Mouse (Mus musculus): Measurements from ENCODE around the gene Ep300. TPM values are rescaled to one million over a fixed set of nuclear protein-coding genes. Genes with fewer than 3 reads are reported as not detected.
"Not testable (repeated sequence)": the region's sequence is repeated elsewhere in the genome, so short reads cannot be mapped to it uniquely, and the experiment has no call there.

Ep300 gene
- polyA plus RNA-seq, 1 experiment from 2014 or later = 25.7 TPM

DNA sequence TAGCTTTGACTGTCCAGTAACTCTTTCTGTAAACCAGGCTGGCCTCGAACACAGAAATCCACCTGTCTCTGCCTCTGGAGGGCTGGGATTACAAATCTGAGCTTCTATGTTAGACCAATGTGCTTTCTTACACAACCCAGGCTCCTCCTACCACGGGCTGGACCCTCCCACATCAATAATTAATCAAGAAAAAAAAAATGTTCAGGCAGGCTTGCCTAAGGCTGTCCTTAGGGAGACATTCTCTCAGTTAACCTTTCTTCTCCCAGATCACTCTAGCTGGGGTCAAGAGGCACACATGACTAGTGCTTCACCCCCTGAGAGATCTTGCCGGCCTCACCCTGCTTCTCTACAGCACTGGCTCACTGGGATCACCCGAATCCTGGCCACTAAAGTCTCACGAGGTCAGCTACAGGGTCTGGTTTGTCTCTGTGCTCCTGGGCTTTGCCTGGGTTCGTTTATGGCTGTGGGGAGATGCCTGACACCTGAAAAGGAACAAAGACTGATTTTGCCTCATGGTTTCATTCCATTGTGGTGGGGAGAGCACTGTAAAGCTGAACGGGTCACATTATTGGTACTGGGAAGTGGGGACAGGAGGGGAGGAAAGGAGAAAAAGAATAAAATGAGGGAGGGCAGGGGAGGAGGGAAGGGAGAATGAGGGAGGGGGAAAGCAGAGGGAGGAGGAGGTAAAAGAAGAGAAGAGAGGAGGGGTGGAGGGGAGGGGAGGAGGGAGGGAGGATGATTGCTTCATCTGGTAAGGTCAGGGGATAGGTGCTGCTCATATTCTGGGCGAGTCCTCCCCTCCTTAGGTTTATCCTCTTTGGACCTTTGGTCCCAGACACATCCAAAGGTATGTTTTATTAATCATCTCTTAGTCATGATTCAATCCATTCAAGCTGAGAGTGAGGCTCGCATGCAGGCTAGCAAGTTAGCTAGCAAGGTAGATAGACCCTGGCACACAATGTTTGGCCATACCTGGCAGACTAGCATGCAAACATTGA is 22.4 kb upstream of the Ep300 start:
- no peak for ATAC-seq (replicated peaks)
- Histone ChIP-seq H3K4me1 (no peaks in the 10 kb centered on the region), H3K9ac (no peak overlapping the region), H3K4me2 (no peak overlapping the region), H3K27ac (peak overlapping the region; percentile 48; the same call in 1 of the 2 replicates), H3K4me3 (no peak overlapping the region), H3K36me3 (replicated peaks) (no peaks in the 10 kb centered on the region), H3K9me3 (no peaks in the 10 kb centered on the region), H3K27me3 (replicated peaks) (no peaks in the 10 kb centered on the region)
- 43% methylated on average over 9 of the region's 9 CpGs for WGBS

DNA sequence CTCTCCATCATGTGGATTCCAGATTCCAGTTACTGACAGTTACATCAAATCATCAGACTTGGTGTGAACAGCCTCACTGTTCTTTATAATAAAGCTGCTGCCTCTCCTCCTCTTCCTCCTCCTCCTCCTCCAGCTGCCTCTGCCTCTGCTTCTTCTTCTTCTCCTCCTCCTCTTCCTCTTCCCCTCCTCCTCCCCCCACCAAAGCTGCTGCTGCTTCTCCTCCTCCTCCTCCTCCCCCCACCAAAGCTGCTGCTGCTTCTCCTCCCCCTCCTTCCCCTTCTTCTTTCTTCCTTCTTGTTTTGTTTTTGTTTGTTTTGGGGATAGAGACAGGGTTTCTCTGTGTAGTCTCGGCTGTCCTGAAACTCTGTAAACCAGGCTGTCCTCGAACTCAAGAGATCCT is 17.1 kb upstream of the Ep300 start:
- Histone ChIP-seq H3K4me3 (no peak overlapping the region), H3K27ac (no peak overlapping the region), H3K27me3 (replicated peaks) (no peaks in the 10 kb centered on the region), H3K9me3 (no peaks in the 10 kb centered on the region), H3K9ac (no peak overlapping the region), H3K4me1 (no peaks in the 10 kb centered on the region), H3K36me3 (replicated peaks) (no peaks in the 10 kb centered on the region), H3K4me2 (no peak overlapping the region)
- 38% methylated on average over 2 of the region's 2 CpGs for WGBS
- no peak for ATAC-seq (replicated peaks)

DNA sequence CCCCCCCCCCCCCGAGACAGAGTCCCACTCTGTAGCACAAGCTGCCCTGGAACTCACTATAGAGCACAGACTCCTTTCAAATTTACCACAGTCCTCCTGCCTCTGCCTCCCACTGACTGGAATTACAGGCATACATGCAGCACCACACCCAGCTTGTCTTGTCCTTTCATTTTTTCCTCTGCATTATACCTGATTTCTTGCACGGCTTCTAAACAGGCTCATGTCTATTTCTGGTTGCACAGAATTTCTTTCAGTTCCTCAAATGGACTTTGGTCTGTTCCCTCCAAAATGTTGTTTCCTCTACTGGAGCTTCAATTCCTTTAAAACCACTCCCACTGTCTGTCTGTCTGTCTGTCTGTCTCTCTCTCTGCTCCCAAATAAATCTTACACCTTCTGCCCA is 16.6 kb upstream of the Ep300 start:
- WGBS = 90% methylated on average over 1 of the region's 2 CpGs
- no peak overlapping the region for H3K27ac ChIP-seq
- no peak overlapping the region for H3K4me3 ChIP-seq
- no peak overlapping the region for H3K4me2 ChIP-seq
- no peaks in the 10 kb centered on the region for H3K9me3 ChIP-seq
- no peaks in the 10 kb centered on the region for H3K4me1 ChIP-seq
- H3K27me3 ChIP-seq (replicated peaks) = no peaks in the 10 kb centered on the region
- H3K36me3 ChIP-seq (replicated peaks) = no peaks in the 10 kb centered on the region
- no peak overlapping the region for H3K9ac ChIP-seq
- no peak for ATAC-seq (replicated peaks)

DNA sequence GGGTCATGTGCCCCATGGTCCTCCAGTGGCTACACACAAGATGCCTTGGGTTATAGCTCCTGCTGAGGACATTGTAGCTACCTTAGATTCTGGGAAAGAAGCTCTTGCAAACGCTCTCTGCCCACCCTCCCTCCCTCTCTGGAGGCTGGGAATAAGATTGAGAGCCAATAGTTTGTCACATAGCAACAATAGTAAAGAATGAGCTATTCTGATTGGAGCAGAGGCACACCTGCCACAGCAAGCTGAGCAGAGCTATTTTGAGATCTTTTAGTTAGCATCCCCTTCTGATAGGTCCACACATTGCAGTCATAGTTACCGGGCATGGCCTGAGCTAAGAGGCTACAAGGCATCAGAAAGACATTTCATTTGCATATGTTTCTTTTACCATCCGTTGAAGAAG is 8.2 kb upstream of the Ep300 start:
- Histone ChIP-seq H3K9ac (no peak overlapping the region), H3K9me3 (no peaks in the 10 kb centered on the region), H3K27me3 (replicated peaks) (no peaks in the 10 kb centered on the region), H3K4me2 (no peak overlapping the region), H3K4me1 (no peaks in the 10 kb centered on the region), H3K4me3 (no peak overlapping the region), H3K36me3 (replicated peaks) (no peaks in the 10 kb centered on the region), H3K27ac (no peak overlapping the region)
- 11% methylated on average over 3 of the region's 3 CpGs for WGBS
- ATAC-seq (replicated peaks) = peak; percentile 75

DNA sequence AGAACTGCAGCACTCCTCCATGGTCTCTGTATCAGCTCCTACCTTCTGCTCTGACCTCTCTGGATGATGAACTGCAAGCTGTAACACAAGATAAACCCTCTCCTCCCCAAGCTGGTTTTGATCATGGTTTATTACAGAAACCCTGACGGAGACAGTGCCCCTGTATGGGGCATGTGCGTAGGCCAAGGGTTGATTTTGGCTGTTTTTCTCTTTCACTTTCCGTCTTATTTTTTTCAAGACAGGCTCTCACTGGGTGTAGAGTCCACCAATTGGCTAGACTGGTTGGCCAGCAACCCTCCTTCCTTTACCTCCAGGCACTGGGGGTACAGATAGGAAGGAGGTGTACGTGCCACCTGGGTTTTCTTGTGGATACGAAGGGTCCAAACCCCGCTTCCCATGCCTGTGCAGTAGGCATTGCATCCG is 7.4 kb upstream of the Ep300 start:
- Histone ChIP-seq H3K36me3 (replicated peaks) (no peaks in the 10 kb centered on the region), H3K27ac (no peak overlapping the region), H3K9me3 (no peaks in the 10 kb centered on the region), H3K4me1 (no peaks in the 10 kb centered on the region), H3K4me3 (no peak overlapping the region), H3K27me3 (replicated peaks) (no peaks in the 10 kb centered on the region), H3K4me2 (no peak overlapping the region), H3K9ac (no peak overlapping the region)
- ATAC-seq (replicated peaks) = no peak
- 98% methylated on average over 7 of the region's 7 CpGs for WGBS

DNA sequence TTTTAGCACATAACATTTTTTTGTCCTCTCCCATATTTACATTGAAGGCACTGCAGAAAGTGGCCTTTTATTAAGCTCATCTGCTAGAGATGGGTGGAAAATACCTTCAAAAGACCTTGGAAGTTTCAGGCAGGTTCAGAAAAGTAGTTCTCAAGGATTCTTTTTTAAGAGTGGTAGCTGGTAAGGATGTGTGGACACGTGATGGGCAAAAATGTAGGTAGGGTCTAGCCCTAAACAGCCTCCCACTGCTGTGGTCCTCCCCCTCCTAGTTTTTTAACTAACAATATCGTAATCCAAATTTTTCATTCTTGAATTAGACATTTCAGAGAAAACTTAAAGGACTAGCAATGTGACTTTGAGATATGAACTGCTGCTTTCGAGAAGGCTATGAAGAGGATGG is 685 bp upstream of the Ep300 start:
- WGBS = 12% methylated on average over 3 of the region's 3 CpGs

DNA sequence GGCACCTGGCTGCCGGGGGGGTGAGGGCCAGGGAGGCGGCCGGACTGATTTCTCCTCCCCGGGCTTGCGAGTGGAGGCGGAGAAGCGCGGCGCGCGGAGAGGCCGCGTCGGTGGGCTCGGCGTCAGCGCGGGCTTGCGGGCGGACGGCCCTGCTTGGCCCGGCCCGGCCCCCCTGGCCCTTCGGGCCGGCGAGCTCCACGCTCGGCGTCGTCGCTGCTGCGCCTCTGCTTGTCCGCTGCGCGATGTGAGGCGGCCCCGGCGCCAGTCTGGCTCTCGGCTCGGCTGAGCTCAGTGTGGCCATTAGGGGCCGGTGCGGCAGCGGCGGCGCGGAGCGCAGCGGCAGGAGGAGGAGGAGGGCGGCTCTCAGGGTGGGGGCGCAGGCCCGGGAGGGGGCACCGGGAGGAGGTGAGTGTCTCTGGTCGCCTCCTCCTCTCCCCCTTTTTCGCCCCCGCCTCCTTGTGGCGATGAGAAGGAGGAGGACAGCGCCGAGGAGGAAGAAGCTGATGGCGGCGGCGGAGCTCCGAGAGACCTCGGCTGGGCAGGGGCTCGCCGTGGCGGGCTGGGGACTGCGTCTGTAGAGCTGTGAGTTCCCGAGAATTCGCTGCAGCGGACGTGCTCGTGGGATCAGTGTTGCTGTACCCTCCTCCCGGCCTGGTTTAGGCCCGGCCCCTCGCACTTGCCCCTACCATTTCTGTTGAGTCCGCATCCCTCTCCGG is 753 bp downstream of the Ep300 start:
- H3K4me1 ChIP-seq = peaks cover 30% of the 10 kb centered on the region
- under 1% methylated on average over 46 of the region's 77 CpGs for WGBS
- no peaks in the 10 kb centered on the region for H3K27me3 ChIP-seq (replicated peaks)
- H3K9ac ChIP-seq = peak overlapping the region; percentile 100
- peak overlapping the region; percentile 59 for H3K4me2 ChIP-seq
- no peaks in the 10 kb centered on the region for H3K9me3 ChIP-seq
- H3K27ac ChIP-seq = peak overlapping the region; percentile 100
- ATAC-seq (replicated peaks) = peak; percentile 70
- H3K36me3 ChIP-seq (replicated peaks) = no peaks in the 10 kb centered on the region
- H3K4me3 ChIP-seq = peak overlapping the region; percentile 100

More for the DNA sequence above, 685 bp upstream of the Ep300 start:
- Histone ChIP-seq H3K9me3 (no peaks in the 10 kb centered on the region), H3K27me3 (replicated peaks) (no peaks in the 10 kb centered on the region), H3K36me3 (replicated peaks) (no peaks in the 10 kb centered on the region), H3K4me1 (peaks cover 23% of the 10 kb centered on the region), H3K4me3 (peak overlapping the region; percentile 100), H3K27ac (peak overlapping the region; percentile 100), H3K9ac (peak overlapping the region; percentile 54), H3K4me2 (peak overlapping the region; percentile 53)
- no peak for ATAC-seq (replicated peaks)

DNA sequence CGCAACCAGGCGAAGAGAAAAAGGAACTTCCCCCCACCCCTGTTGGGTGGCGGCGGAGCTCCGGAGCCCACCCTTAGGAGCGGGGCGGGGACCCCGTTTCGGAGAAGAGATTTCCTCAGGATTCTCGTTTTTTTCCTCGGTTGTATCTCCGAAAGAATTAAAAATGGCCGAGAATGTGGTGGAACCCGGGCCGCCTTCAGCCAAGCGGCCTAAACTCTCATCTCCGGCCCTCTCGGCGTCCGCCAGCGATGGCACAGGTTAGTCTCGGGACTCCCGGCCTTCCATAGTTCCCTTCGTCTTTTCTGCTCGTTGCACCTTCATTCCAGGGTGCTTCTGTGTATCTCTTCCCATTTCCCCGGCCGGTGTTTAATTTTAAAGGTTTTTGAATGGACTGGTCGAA is 1.3 kb downstream of the Ep300 start:
- peak overlapping the region; percentile 59 for H3K4me2 ChIP-seq
- H3K4me3 ChIP-seq = peak overlapping the region; percentile 100
- H3K9me3 ChIP-seq = no peaks in the 10 kb centered on the region
- peaks cover 30% of the 10 kb centered on the region for H3K4me1 ChIP-seq
- H3K27me3 ChIP-seq (replicated peaks) = no peaks in the 10 kb centered on the region
- H3K9ac ChIP-seq = peak overlapping the region; percentile 100
- ATAC-seq (replicated peaks) = no peak
- peak overlapping the region; percentile 100 for H3K27ac ChIP-seq
- H3K36me3 ChIP-seq (replicated peaks) = no peaks in the 10 kb centered on the region
- under 1% methylated on average over 28 of the region's 28 CpGs for WGBS

DNA sequence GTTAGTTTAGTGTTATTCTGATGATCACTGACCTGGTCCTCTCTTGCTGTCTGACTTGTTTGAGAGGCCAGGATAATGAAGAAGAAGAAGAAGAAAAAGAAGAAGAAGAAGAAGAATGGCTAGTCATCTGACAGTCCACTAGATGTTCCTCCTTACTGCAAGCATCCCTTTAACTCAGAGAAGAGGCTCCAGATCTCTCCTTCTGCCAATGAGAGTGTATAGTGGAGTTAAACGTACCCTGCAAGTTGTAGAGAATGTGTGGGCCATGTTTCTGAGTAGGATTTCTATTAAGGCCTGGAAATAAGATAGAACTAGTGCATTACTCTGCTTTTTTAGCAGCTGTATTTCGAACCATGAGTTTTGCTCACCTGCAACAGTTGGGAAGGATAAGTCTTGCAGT is 2.5 kb downstream of the Ep300 start:
- 46% methylated on average over 2 of the region's 2 CpGs for WGBS
- H3K9ac ChIP-seq = peak overlapping the region; percentile 100
- H3K4me2 ChIP-seq = peak overlapping the region; percentile 59
- H3K36me3 ChIP-seq (replicated peaks) = no peaks in the 10 kb centered on the region
- peak overlapping the region; percentile 100 for H3K4me3 ChIP-seq
- no peaks in the 10 kb centered on the region for H3K27me3 ChIP-seq (replicated peaks)
- H3K9me3 ChIP-seq = no peaks in the 10 kb centered on the region
- no peak for ATAC-seq (replicated peaks)
- H3K27ac ChIP-seq = no peak overlapping the region
- H3K4me1 ChIP-seq = peaks cover 30% of the 10 kb centered on the region

DNA sequence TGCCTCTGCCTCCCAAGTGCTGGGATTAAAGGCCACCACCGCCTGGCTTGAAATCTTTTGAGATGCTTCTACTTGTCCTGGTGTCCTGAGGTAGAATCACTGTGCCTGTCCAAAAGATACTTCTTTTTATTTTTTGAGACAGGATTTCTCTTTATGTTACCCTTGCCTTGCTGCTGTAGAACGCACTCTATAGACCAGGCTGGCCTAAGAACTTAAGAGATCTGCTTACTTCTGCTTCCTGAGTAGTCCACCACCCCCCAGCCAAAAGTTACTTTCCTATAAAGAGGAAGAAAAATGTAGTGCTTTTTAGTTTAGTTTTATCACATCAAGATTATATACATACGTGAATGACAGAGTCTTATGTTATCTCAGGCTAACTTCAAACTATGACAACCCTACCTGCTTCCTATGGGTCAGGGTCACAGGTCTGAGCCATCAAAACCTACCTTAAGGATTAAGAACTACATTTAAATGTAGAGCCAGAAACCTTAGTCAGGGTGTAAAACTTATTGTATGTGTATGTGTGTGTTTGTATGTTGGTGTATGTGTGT is 9.1 kb downstream of the Ep300 start:
- Histone ChIP-seq H3K27me3 (replicated peaks) (no peaks in the 10 kb centered on the region), H3K4me1 (peaks cover 10% of the 10 kb centered on the region), H3K4me3 (no peak overlapping the region), H3K36me3 (replicated peaks) (no peaks in the 10 kb centered on the region), H3K27ac (no peak overlapping the region), H3K4me2 (no peak overlapping the region), H3K9me3 (no peaks in the 10 kb centered on the region), H3K9ac (no peak overlapping the region)
- 94% methylated on average over 3 of the region's 3 CpGs for WGBS
- no peak for ATAC-seq (replicated peaks)

DNA sequence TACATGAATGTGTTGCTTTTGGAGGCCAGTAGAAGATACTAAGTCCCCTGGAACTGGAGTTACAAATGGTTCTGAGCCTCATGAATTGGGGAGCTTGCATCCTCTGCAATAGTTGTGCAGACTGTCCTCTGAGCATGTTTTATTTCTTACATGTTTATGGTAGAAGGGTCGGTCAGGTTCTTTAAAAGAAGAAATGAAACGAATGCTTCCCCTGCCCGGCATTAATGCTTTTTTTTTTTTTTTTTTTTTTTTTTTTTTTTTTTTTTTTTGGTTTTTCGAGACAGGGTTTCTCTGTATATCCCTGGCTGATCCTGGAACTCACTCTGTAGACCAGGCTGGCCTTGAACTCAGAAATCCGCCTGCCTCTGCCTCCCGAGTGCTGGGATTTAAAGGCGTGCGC is 13.6 kb downstream of the Ep300 start:
- ATAC-seq (replicated peaks); H3K9ac ChIP-seq; H3K4me2 ChIP-seq; H3K27ac ChIP-seq; H3K4me1 ChIP-seq; H3K4me3 ChIP-seq; H3K9me3 ChIP-seq; H3K27me3 ChIP-seq (replicated peaks): not testable (repeated sequence)
- WGBS = 98% methylated on average over 8 of the region's 8 CpGs
- H3K36me3 ChIP-seq (replicated peaks) = peaks cover 12% of the 10 kb centered on the region

DNA sequence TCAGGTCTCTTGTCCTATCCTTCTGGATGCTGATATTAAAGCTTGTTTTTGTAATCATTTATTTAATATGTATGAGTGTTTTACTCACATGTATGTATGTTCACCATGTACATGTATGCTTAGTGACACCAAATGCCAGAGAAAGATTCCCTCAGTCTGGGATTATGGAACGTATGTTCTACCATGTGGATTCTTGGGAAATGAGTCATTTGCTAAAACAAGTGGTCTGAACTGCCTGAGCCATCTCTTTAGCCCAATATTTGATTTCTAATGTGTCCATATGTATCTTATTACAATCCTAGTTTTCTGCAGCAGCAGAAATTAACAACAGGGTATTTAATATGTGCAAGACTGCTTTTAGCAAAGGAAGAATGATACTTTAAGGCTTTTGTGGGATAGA is 20.1 kb downstream of the Ep300 start:
- H3K4me1 ChIP-seq = peaks cover 14% of the 10 kb centered on the region
- H3K9me3 ChIP-seq = no peaks in the 10 kb centered on the region
- 81% methylated on average over 1 of the region's 1 CpGs for WGBS
- H3K27ac ChIP-seq = no peak overlapping the region
- H3K27me3 ChIP-seq (replicated peaks) = no peaks in the 10 kb centered on the region
- no peak for ATAC-seq (replicated peaks)
- H3K4me3 ChIP-seq = no peak overlapping the region
- H3K9ac ChIP-seq = no peak overlapping the region
- H3K36me3 ChIP-seq (replicated peaks) = peaks cover 17% of the 10 kb centered on the region
- H3K4me2 ChIP-seq = no peak overlapping the region
